Mouse (Mus musculus): ENCODE measurements around the gene Il31ra. TPM values are rescaled to one million over a fixed set of nuclear protein-coding genes. Genes with fewer than 3 reads are reported as not detected.

Il31ra gene
- total and polyA plus RNA-seq, 3 experiments, result not detected

- Histone ChIP-seq H3K4me1 (ENCODE audit: control insufficient read depth, insufficient read depth, low read length) (no peaks in the 10 kb centered on the region), H3K27me3 (ENCODE audit: control insufficient read depth, insufficient read depth, low read length) (no peaks in the 10 kb centered on the region), H3K9ac (ENCODE audit: low read depth, low read length) (no peak overlapping the region), H3K36me3 (ENCODE audit: control insufficient read depth, insufficient read depth, low read length) (peaks cover 4% of the 10 kb centered on the region), H3K4me3 (no peak overlapping the region), H3K27ac (no peak overlapping the region), H3K79me2 (replicated peaks; ENCODE audit: control insufficient read depth, insufficient read depth, low read length) (no peaks in the 10 kb centered on the region)
- 70% methylated on average over 3 of the region's 3 CpGs for WGBS
- intact Hi-C loops (cut with DNase I), result no loop called here
- no peak for TF ChIP-seq CTCF (IDR thresholded peaks at IDR 0.05)
- TF ChIP-seq POLR2A (IDR thresholded peaks at IDR 0.05; ENCODE audit: insufficient read depth, low read depth, low read length), result no peak
- TF ChIP-seq EP300 (IDR thresholded peaks at IDR 0.05; ENCODE audit: insufficient read depth, low read depth, low read length), result no peak
- no peak for DNase-seq
These were observed 104.1 kb downstream of the Il31ra start for GRCm38 (mm10) chr13:112490036-112490435.

GRCm38 (mm10) chr13:112486676-112487075 is 107.5 kb downstream of the Il31ra start:
- no peaks in the 10 kb centered on the region for H3K4me1 ChIP-seq (ENCODE audit: control insufficient read depth, insufficient read depth, low read length)
- H3K79me2 ChIP-seq (replicated peaks; ENCODE audit: control insufficient read depth, insufficient read depth, low read length), result no peaks in the 10 kb centered on the region
- H3K9ac ChIP-seq (ENCODE audit: low read depth, low read length), result no peak overlapping the region
- no peak for DNase-seq
- TF ChIP-seq EP300 (IDR thresholded peaks at IDR 0.05; ENCODE audit: insufficient read depth, low read depth, low read length) (no peak), CTCF (IDR thresholded peaks at IDR 0.05) (no peak), POLR2A (IDR thresholded peaks at IDR 0.05; ENCODE audit: insufficient read depth, low read depth, low read length) (no peak)
- H3K27me3 ChIP-seq (ENCODE audit: control insufficient read depth, insufficient read depth, low read length), result no peaks in the 10 kb centered on the region
- no peak overlapping the region for H3K4me3 ChIP-seq
- no peak overlapping the region for H3K27ac ChIP-seq
- peaks cover 4% of the 10 kb centered on the region for H3K36me3 ChIP-seq (ENCODE audit: control insufficient read depth, insufficient read depth, low read length)
- intact Hi-C loops (cut with DNase I), result no loop called here
- 95% methylated on average over 5 of the region's 5 CpGs for WGBS

- no peak for TF ChIP-seq CTCF (IDR thresholded peaks at IDR 0.05)
- no peak for TF ChIP-seq EP300 (IDR thresholded peaks at IDR 0.05; ENCODE audit: insufficient read depth, low read depth, low read length)
- TF ChIP-seq POLR2A (IDR thresholded peaks at IDR 0.05; ENCODE audit: insufficient read depth, low read depth, low read length), result no peak
- no peaks in the 10 kb centered on the region for H3K4me1 ChIP-seq (ENCODE audit: control insufficient read depth, insufficient read depth, low read length)
- no peak overlapping the region for H3K9ac ChIP-seq (ENCODE audit: low read depth, low read length)
- DNase-seq, result no peak
- H3K79me2 ChIP-seq (replicated peaks; ENCODE audit: control insufficient read depth, insufficient read depth, low read length), result no peaks in the 10 kb centered on the region
- WGBS, result 98% methylated on average over 5 of the region's 5 CpGs
- intact Hi-C loops (cut with DNase I), result no loop called here
- H3K27me3 ChIP-seq (ENCODE audit: control insufficient read depth, insufficient read depth, low read length), result no peaks in the 10 kb centered on the region
- no peak overlapping the region for H3K4me3 ChIP-seq
- peaks cover 4% of the 10 kb centered on the region for H3K36me3 ChIP-seq (ENCODE audit: control insufficient read depth, insufficient read depth, low read length)
- H3K27ac ChIP-seq, result no peak overlapping the region
These were observed 107.9 kb downstream of the Il31ra start for GRCm38 (mm10) chr13:112486236-112486635.

- H3K9ac ChIP-seq (ENCODE audit: low read depth, low read length), result no peak overlapping the region
- intact Hi-C loops (cut with DNase I), result no loop called here
- H3K27ac ChIP-seq, result no peak overlapping the region
- no peaks in the 10 kb centered on the region for H3K4me1 ChIP-seq (ENCODE audit: control insufficient read depth, insufficient read depth, low read length)
- DNase-seq, result no peak
- no peak for TF ChIP-seq POLR2A (IDR thresholded peaks at IDR 0.05; ENCODE audit: insufficient read depth, low read depth, low read length)
- no peak for TF ChIP-seq CTCF (IDR thresholded peaks at IDR 0.05)
- no peak for TF ChIP-seq EP300 (IDR thresholded peaks at IDR 0.05; ENCODE audit: insufficient read depth, low read depth, low read length)
- H3K27me3 ChIP-seq (ENCODE audit: control insufficient read depth, insufficient read depth, low read length), result no peaks in the 10 kb centered on the region
- H3K79me2 ChIP-seq (replicated peaks; ENCODE audit: control insufficient read depth, insufficient read depth, low read length), result no peaks in the 10 kb centered on the region
- H3K4me3 ChIP-seq, result no peak overlapping the region
- WGBS, result 85% methylated on average over 7 of the region's 7 CpGs
- H3K36me3 ChIP-seq (ENCODE audit: control insufficient read depth, insufficient read depth, low read length), result peaks cover 4% of the 10 kb centered on the region
These were observed 111.1 kb downstream of the Il31ra start for GRCm38 (mm10) chr13:112483015-112483414.

GRCm38 (mm10) chr13:112482525-112482924 is 111.6 kb downstream of the Il31ra start:
- Histone ChIP-seq H3K27ac (no peak overlapping the region), H3K4me1 (ENCODE audit: control insufficient read depth, insufficient read depth, low read length) (no peaks in the 10 kb centered on the region), H3K27me3 (ENCODE audit: control insufficient read depth, insufficient read depth, low read length) (no peaks in the 10 kb centered on the region), H3K9ac (ENCODE audit: low read depth, low read length) (no peak overlapping the region), H3K36me3 (ENCODE audit: control insufficient read depth, insufficient read depth, low read length) (peaks cover 2% of the 10 kb centered on the region), H3K79me2 (replicated peaks; ENCODE audit: control insufficient read depth, insufficient read depth, low read length) (no peaks in the 10 kb centered on the region), H3K4me3 (no peak overlapping the region)
- no peak for TF ChIP-seq EP300 (IDR thresholded peaks at IDR 0.05; ENCODE audit: insufficient read depth, low read depth, low read length)
- no peak for TF ChIP-seq CTCF (IDR thresholded peaks at IDR 0.05)
- DNase-seq, result no peak
- intact Hi-C loops (cut with DNase I), result no loop called here
- 95% methylated on average over 5 of the region's 5 CpGs for WGBS

GRCm38 (mm10) chr13:112479926-112480325 is 114.2 kb downstream of the Il31ra start:
- TF ChIP-seq EP300 (IDR thresholded peaks at IDR 0.05; ENCODE audit: insufficient read depth, low read depth, low read length) (no peak), CTCF (IDR thresholded peaks at IDR 0.05) (no peak), POLR2A (IDR thresholded peaks at IDR 0.05; ENCODE audit: insufficient read depth, low read depth, low read length) (no peak)
- DNase-seq, result no peak
- Histone ChIP-seq H3K4me1 (ENCODE audit: control insufficient read depth, insufficient read depth, low read length) (no peaks in the 10 kb centered on the region), H3K4me3 (no peak overlapping the region), H3K9ac (ENCODE audit: low read depth, low read length) (no peak overlapping the region), H3K36me3 (ENCODE audit: control insufficient read depth, insufficient read depth, low read length) (no peaks in the 10 kb centered on the region; the same call in 1 of the 2 replicates), H3K27me3 (ENCODE audit: control insufficient read depth, insufficient read depth, low read length) (no peaks in the 10 kb centered on the region), H3K27ac (no peak overlapping the region), H3K79me2 (replicated peaks; ENCODE audit: control insufficient read depth, insufficient read depth, low read length) (no peaks in the 10 kb centered on the region)
- intact Hi-C loops (cut with DNase I), result no loop called here
- 88% methylated on average over 15 of the region's 15 CpGs for WGBS
